36 mouse cellular contexts compared by ENCODE assay signal in the genomic region with DNA sequence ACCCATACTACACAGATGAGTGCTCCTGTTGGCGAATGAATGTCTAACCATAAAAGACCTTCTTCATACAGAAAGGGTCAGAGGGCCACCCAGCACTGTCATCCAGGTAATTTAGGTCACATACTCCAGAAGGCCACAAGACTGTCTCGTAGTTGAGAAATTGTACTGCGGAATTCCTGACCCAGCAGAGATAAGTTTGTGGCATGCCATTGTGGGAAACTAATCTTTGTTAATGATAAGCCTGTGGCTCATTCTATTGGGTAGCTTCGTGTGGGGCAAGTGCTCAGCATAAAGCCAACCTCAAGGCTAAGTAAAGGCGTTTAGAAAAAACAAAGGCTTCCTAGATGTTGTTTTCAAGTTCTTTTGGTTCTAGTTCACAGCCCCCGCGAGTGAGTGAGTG. TPM values are rescaled to one million over a fixed set of nuclear protein-coding genes. Genes with fewer than 3 reads are reported as not detected.
A peak's percentile ranks its signal among the peaks of the same experiment; 100 is the strongest.
DNase-seq lines count a peak whose midpoint lies in the region; ATAC-seq and TF ChIP-seq lines count a peak whose summit lies in the region.
"Had no signal": no experiment of that assay in that cellular context is flagged by ENCODE, and none has a peak within 500 bp of the region (broad histone marks: within the 10 kb centered on the region; RNA-seq: fewer than 3 reads in every experiment).

No protein-coding gene starts in this region.

- peak; percentile 64 for ATAC-seq in intestine, embryonic 16.5 days
- ATAC-seq in intestine, embryonic 15.5 days, result no peak
- ATAC-seq in intestine, postnatal 0 days, result peak; percentile 35; the same call in 1 of the 2 replicates
- ATAC-seq in megakaryocyte-erythroid progenitor cell, adult 5-6 weeks (replicated peaks; ENCODE audit: low FRiP score, low TSS enrichment, poor library complexity, severe bottlenecking), result peak; percentile 53
- ATAC-seq: forebrain, postnatal 0 days; hindbrain, embryonic 16.5 days; lung, postnatal 0 days had no signal

- WGBS in intestine, embryonic 16.5 days, result 72% methylated on average over 7 of the region's 7 CpGs
- WGBS in intestine, embryonic 15.5 days, result 71% methylated on average over 7 of the region's 7 CpGs
- WGBS in intestine, postnatal 0 days, result 55% methylated on average over 7 of the region's 7 CpGs

- no peak for TF ChIP-seq CTCF in intestine, postnatal 0 days (IDR thresholded peaks at IDR 0.05; ENCODE audit: low read depth)

- no peak overlapping the region for H3K4me3 ChIP-seq in intestine, embryonic 16.5 days (ENCODE audit: low read length)
- no peak overlapping the region for H3K4me3 ChIP-seq in intestine, embryonic 15.5 days (replicated peaks)
- no peak overlapping the region for H3K4me3 ChIP-seq in intestine, postnatal 0 days (ENCODE audit: low read depth, low read length)
- H3K4me3 ChIP-seq: embryonic facial prominence, embryonic 10.5 days; embryonic facial prominence, embryonic 15.5 days; forebrain, embryonic 12.5 days; heart, embryonic 13.5 days; kidney, embryonic 15.5 days; limb, embryonic 13.5 days; midbrain, embryonic 12.5 days; myocyte; neural tube, embryonic 12.5 days had no signal

- no peaks in the 10 kb centered on the region for H3K27me3 ChIP-seq in intestine, embryonic 16.5 days (replicated peaks; ENCODE audit: control insufficient read depth, insufficient read depth, low read length)
- no peaks in the 10 kb centered on the region for H3K27me3 ChIP-seq in intestine, embryonic 15.5 days (replicated peaks)
- no peaks in the 10 kb centered on the region for H3K27me3 ChIP-seq in intestine, postnatal 0 days (replicated peaks; ENCODE audit: control insufficient read depth, insufficient read depth, low read length)
- H3K27me3 ChIP-seq: embryonic facial prominence, embryonic 15.5 days; forebrain, embryonic 12.5 days; heart, embryonic 13.5 days; kidney, embryonic 15.5 days; limb, embryonic 13.5 days; midbrain, embryonic 12.5 days; neural tube, embryonic 12.5 days had no signal

- H3K9ac ChIP-seq in intestine, embryonic 16.5 days (ENCODE audit: low read depth, low read length), result no peak overlapping the region
- H3K9ac ChIP-seq in intestine, embryonic 15.5 days, result no peak overlapping the region
- H3K9ac ChIP-seq in intestine, postnatal 0 days (ENCODE audit: low read depth, low read length), result no peak overlapping the region
- H3K9ac ChIP-seq: embryonic facial prominence, embryonic 15.5 days; forebrain, embryonic 12.5 days; forebrain, postnatal 0 days; heart, embryonic 13.5 days; kidney, embryonic 15.5 days; limb, embryonic 13.5 days; midbrain, embryonic 12.5 days; neural tube, embryonic 12.5 days had no signal

- DNase-seq in 416B (ENCODE audit: low read depth), result peak; percentile 5
- no peak for DNase-seq in kidney, adult 18-20 months
- no peak for DNase-seq in layer of hippocampus, adult 8-10 months (ENCODE audit: low spot score in 2 of 2)
- DNase-seq: adrenal gland, postnatal 25 days; cerebellum, adult 2 months; cerebellum, postnatal 14 days; forebrain, postnatal 0 days; gastrocnemius, postnatal 10 days; heart, postnatal 10 days; kidney, postnatal 25 days; lung, adult 18-20 months; lung, postnatal 4 days; right cerebral cortex, postnatal 4 days had no signal

- no peak overlapping the region for H3K27ac ChIP-seq in intestine, embryonic 16.5 days (ENCODE audit: low read length)
- H3K27ac ChIP-seq in intestine, embryonic 15.5 days, result no peak overlapping the region
- H3K27ac ChIP-seq in intestine, postnatal 0 days (ENCODE audit: low read depth, low read length), result no peak overlapping the region
- H3K27ac ChIP-seq: embryonic facial prominence, embryonic 10.5 days; embryonic facial prominence, embryonic 15.5 days; forebrain, embryonic 12.5 days; heart, embryonic 13.5 days; kidney, embryonic 15.5 days; limb, embryonic 13.5 days; midbrain, embryonic 12.5 days; neural tube, embryonic 12.5 days had no signal

- H3K4me2 ChIP-seq in intestine, embryonic 16.5 days (ENCODE audit: low read depth, low read length), result no peak overlapping the region
- H3K4me2 ChIP-seq in intestine, embryonic 15.5 days (replicated peaks), result no peak overlapping the region
- no peak overlapping the region for H3K4me2 ChIP-seq in intestine, postnatal 0 days (replicated peaks; ENCODE audit: low read depth)
- H3K4me2 ChIP-seq: embryonic facial prominence, embryonic 15.5 days; forebrain, embryonic 12.5 days; heart, embryonic 13.5 days; kidney, embryonic 15.5 days; limb, embryonic 13.5 days; midbrain, embryonic 12.5 days; neural tube, embryonic 12.5 days had no signal

- H3K36me3 ChIP-seq in intestine, embryonic 16.5 days (ENCODE audit: control insufficient read depth, insufficient read depth, low read length), result no peaks in the 10 kb centered on the region
- no peaks in the 10 kb centered on the region for H3K36me3 ChIP-seq in intestine, embryonic 15.5 days
- peaks cover 15% of the 10 kb centered on the region; the same call in 1 of the 2 replicates for H3K36me3 ChIP-seq in intestine, postnatal 0 days (ENCODE audit: control insufficient read depth, insufficient read depth)
- H3K36me3 ChIP-seq: embryonic facial prominence, embryonic 10.5 days; embryonic facial prominence, embryonic 15.5 days; forebrain, embryonic 12.5 days; G1E; kidney, embryonic 15.5 days; midbrain, embryonic 12.5 days had no signal

- no peaks in the 10 kb centered on the region for H3K9me3 ChIP-seq in intestine, embryonic 16.5 days (ENCODE audit: control insufficient read depth, low read length)
- H3K9me3 ChIP-seq in intestine, embryonic 15.5 days, result no peaks in the 10 kb centered on the region
- no peaks in the 10 kb centered on the region for H3K9me3 ChIP-seq in intestine, postnatal 0 days (ENCODE audit: control insufficient read depth)
- H3K9me3 ChIP-seq: embryonic facial prominence, embryonic 10.5 days; embryonic facial prominence, embryonic 15.5 days; forebrain, embryonic 12.5 days; heart, embryonic 13.5 days; kidney, embryonic 15.5 days; limb, embryonic 13.5 days; midbrain, embryonic 12.5 days; neural tube, embryonic 12.5 days had no signal

- peaks cover 9% of the 10 kb centered on the region; the same call in 1 of the 2 replicates for H3K4me1 ChIP-seq in intestine, embryonic 16.5 days (ENCODE audit: control insufficient read depth, insufficient read depth, low read length)
- H3K4me1 ChIP-seq in intestine, embryonic 15.5 days (replicated peaks), result peaks cover 6% of the 10 kb centered on the region; the same call in 1 of the 2 replicates
- H3K4me1 ChIP-seq in intestine, postnatal 0 days (replicated peaks; ENCODE audit: control insufficient read depth, insufficient read depth, low read length), result 0 out of 2 replicates have a peak, but pooled peaks cover 3% of the 10 kb centered on the region
- H3K4me1 ChIP-seq: forebrain, embryonic 12.5 days; midbrain, embryonic 12.5 days; neural tube, embryonic 12.5 days had no signal

RNA-seq across cellular contexts. Expression of gene Gm10309, which starts 12.7 kb away (rescaled TPM):
- 0.24 and 0.37 TPM in 2 replicates for polyA plus RNA-seq in intestine, embryonic 16.5 days (2015; fragmentation: Nextera tagmentation; extraction: Ambion mirVana)
- 0.16 and 0.21 TPM in 2 replicates for polyA plus RNA-seq in intestine, embryonic 15.5 days (2015; fragmentation: Nextera tagmentation; extraction: Ambion mirVana)
- 0.12 TPM in 1 of 2 replicates, not detected in the other for polyA plus RNA-seq in intestine, postnatal 0 days (2015; fragmentation: Nextera tagmentation; extraction: Ambion mirVana)
- not detected in 2 replicates for total RNA-seq in megakaryocyte-erythroid progenitor cell, adult 5-6 weeks (2014; fragmentation: Nextera tagmentation)
- not detected in 2 replicates for total RNA-seq in megakaryocyte-erythroid progenitor cell, adult 5-6 weeks (2017)
- not detected for total RNA-seq in layer of hippocampus, adult 8-10 months (2022)
- total RNA-seq: adrenal gland, postnatal 25 days; forebrain, postnatal 0 days; heart, adult 8-10 months; heart, postnatal 10 days; hematopoietic stem cell, adult 5-6 weeks; layer of hippocampus, adult 18-20 months; layer of hippocampus, postnatal 25 days; left cerebral cortex, adult 8-10 months; left cerebral cortex, postnatal 36 days; midbrain, postnatal 0 days had no signal
- polyA plus RNA-seq: cerebellum, adult 2 months; G1E had no signal
